9 mouse cellular contexts compared by ENCODE assay signal in genomic region chr1:152790254-152790653, GRCm38 (mm10). TPM values are rescaled to one million over a fixed set of nuclear protein-coding genes. Genes with fewer than 3 reads are reported as not detected.
DNase-seq lines count a peak whose midpoint lies in the region; ATAC-seq and TF ChIP-seq lines count a peak whose summit lies in the region.
"Had no signal": no experiment of that assay in that cellular context is flagged by ENCODE, and none has a peak within 500 bp of the region (broad histone marks: within the 10 kb centered on the region; RNA-seq: fewer than 3 reads in every experiment).

No protein-coding gene starts in this region.

- no peak for TF ChIP-seq POLR2A in ES-Bruce4 (IDR thresholded peaks at IDR 0.05; ENCODE audit: insufficient read depth, low read length)
- no peak for TF ChIP-seq POLR2A in liver, adult 2 months (IDR thresholded peaks at IDR 0.05; ENCODE audit: extremely low read depth, insufficient read depth, low read length)

- H3K36me3 ChIP-seq in ES-Bruce4 (ENCODE audit: control insufficient read depth, insufficient read depth, low read length, poor library complexity, severe bottlenecking) = no peaks in the 10 kb centered on the region
- no peaks in the 10 kb centered on the region for H3K36me3 ChIP-seq in liver, adult 2 months (ENCODE audit: control insufficient read depth, insufficient read depth, low read length)
- H3K36me3 ChIP-seq in neural tube, embryonic 14.5 days (ENCODE audit: control insufficient read depth, insufficient read depth, low read length) = no peaks in the 10 kb centered on the region
- H3K36me3 ChIP-seq: embryonic facial prominence, embryonic 12.5 days had no signal

- H3K9me3 ChIP-seq in ES-Bruce4 (replicated peaks; ENCODE audit: control insufficient read depth, insufficient read depth, low read length, poor library complexity, severe bottlenecking) = no peaks in the 10 kb centered on the region
- no peaks in the 10 kb centered on the region for H3K9me3 ChIP-seq in neural tube, embryonic 14.5 days (ENCODE audit: control insufficient read depth, low read length)
- H3K9me3 ChIP-seq: embryonic facial prominence, embryonic 12.5 days had no signal

- H3K27me3 ChIP-seq in ES-Bruce4 (ENCODE audit: control insufficient read depth, insufficient read depth, low read length, poor library complexity, severe bottlenecking) = no peaks in the 10 kb centered on the region
- no peaks in the 10 kb centered on the region for H3K27me3 ChIP-seq in liver, adult 2 months (ENCODE audit: control insufficient read depth, insufficient read depth, low read length)
- H3K27me3 ChIP-seq in neural tube, embryonic 14.5 days (ENCODE audit: control insufficient read depth, insufficient read depth, low read length) = no peaks in the 10 kb centered on the region
- H3K27me3 ChIP-seq: embryonic facial prominence, embryonic 12.5 days had no signal

- no peaks in the 10 kb centered on the region for H3K79me2 ChIP-seq in liver, adult 2 months (ENCODE audit: control insufficient read depth, insufficient read depth, low read length)

- peak; percentile 55 for TF ChIP-seq CTCF in ES-Bruce4 (IDR thresholded peaks at IDR 0.05; ENCODE audit: low read depth, low read length)
- peak; percentile 26; the same call in 1 of the 2 replicates for TF ChIP-seq CTCF in liver, adult 2 months (IDR thresholded peaks at IDR 0.05; ENCODE audit: low read depth, low read length)

- DNase-seq in heart, adult 18-20 months = peak; percentile 41 to 67
- no peak for DNase-seq in heart, postnatal 25 days (ENCODE audit: low spot score)
- peak; percentile 49 for DNase-seq in c-Kit-positive CD71-positive TER-119-negative erythroid progenitor cells, embryonic 14.5 days (ENCODE audit: low read depth)
- peak; percentile 24 for DNase-seq in liver, adult 2 months (ENCODE audit: extremely low read depth, low read depth, low spot score)
- DNase-seq in ovary, postnatal 36 days (ENCODE audit: low spot score) = no peak

- intact Hi-C loops in heart, postnatal 25 days (cut with DNase I) = loop anchor here (5.0 kb wide), 2 partner anchors 42 to 112 kb away; partner anchors contain the start of gene Smg7

- peak; percentile 71 to 75 for ATAC-seq in hematopoietic stem cell, adult 5-6 weeks (replicated peaks in 1 of 2; ENCODE audit: insufficient read depth in 1 of 2, low FRiP score in 2 of 2, low TSS enrichment in 1 of 2, low read depth in 1 of 2, poor library complexity in 2 of 2, severe bottlenecking in 2 of 2)
- ATAC-seq in neural tube, embryonic 14.5 days (ENCODE audit: low read depth) = 0 out of 2 replicates have a peak, but pooled peaks have one; percentile 38

- 47% methylated on average over 12 of the region's 12 CpGs for WGBS in liver, adult 2 months
- WGBS in neural tube, embryonic 14.5 days = 10% methylated on average over 12 of the region's 12 CpGs

- peak overlapping the region; percentile 15; the same call in 1 of the 2 replicates for H3K4me3 ChIP-seq in ES-Bruce4 (ENCODE audit: low read depth, low read length)
- H3K4me3 ChIP-seq in liver, adult 2 months (ENCODE audit: insufficient read depth, low read depth, low read length) = no peak overlapping the region
- H3K4me3 ChIP-seq in neural tube, embryonic 14.5 days (ENCODE audit: low read depth, low read length) = no peak overlapping the region
- H3K4me3 ChIP-seq: embryonic facial prominence, embryonic 12.5 days had no signal

- no peak overlapping the region for H3K9ac ChIP-seq in ES-Bruce4 (ENCODE audit: low read depth, poor library complexity, severe bottlenecking)
- H3K9ac ChIP-seq in liver, adult 2 months (ENCODE audit: low read depth, low read length) = no peak overlapping the region
- H3K9ac ChIP-seq in neural tube, embryonic 14.5 days (replicated peaks; ENCODE audit: low read depth, low read length) = no peak overlapping the region
- H3K9ac ChIP-seq: embryonic facial prominence, embryonic 12.5 days had no signal

- peaks cover 3% of the 10 kb centered on the region for H3K4me1 ChIP-seq in ES-Bruce4 (ENCODE audit: control insufficient read depth, insufficient read depth, low read length)
- no peaks in the 10 kb centered on the region for H3K4me1 ChIP-seq in liver, adult 2 months (ENCODE audit: control insufficient read depth, insufficient read depth, low read length)
- H3K4me1 ChIP-seq in neural tube, embryonic 14.5 days (ENCODE audit: control insufficient read depth, insufficient read depth, low read length) = no peaks in the 10 kb centered on the region; the same call in 1 of the 2 replicates

- no peak overlapping the region for H3K4me2 ChIP-seq in neural tube, embryonic 14.5 days (ENCODE audit: low read depth, low read length)
- H3K4me2 ChIP-seq: embryonic facial prominence, embryonic 12.5 days had no signal

- TF ChIP-seq EP300 in ES-Bruce4 (IDR thresholded peaks at IDR 0.05; ENCODE audit: insufficient read depth, low read depth, low read length) = no peak

- peak overlapping the region; percentile 51 for H3K27ac ChIP-seq in ES-Bruce4 (ENCODE audit: insufficient read depth, low read length)
- H3K27ac ChIP-seq in liver, adult 2 months (replicated peaks; ENCODE audit: insufficient read depth, low read depth, low read length) = no peak overlapping the region
- H3K27ac ChIP-seq in neural tube, embryonic 14.5 days (ENCODE audit: low read depth, low read length) = no peak overlapping the region
- H3K27ac ChIP-seq: embryonic facial prominence, embryonic 12.5 days had no signal

RNA-seq across cellular contexts. Expression of gene Ncf2, which starts 9.7 kb away (rescaled TPM):
- total RNA-seq in heart, adult 18-20 months (2021) = 1 to 10 TPM; 3.4 to 5.6 TPM
- 1 to 10 TPM; 2.9 to 3.7 TPM for total RNA-seq in heart, postnatal 25 days (2021)
- polyA plus RNA-seq in ES-Bruce4 (2011; ENCODE audit: insufficient read depth, insufficient read length, low read depth, missing spikeins) = 1.4 and 1.6 TPM in 2 replicates
- 104 and 105 TPM in 2 replicates for total RNA-seq in hematopoietic stem cell, adult 5-6 weeks (2017)
- total RNA-seq in liver, adult 2 months (2014; rRNA removed) = 3.0 and 3.6 TPM in 2 replicates
- 0.60 and 1.2 TPM in 2 replicates for polyA plus RNA-seq in liver, adult 2 months (2012; rRNA removed)
- 1.9 and 3.3 TPM in 2 replicates for polyA plus RNA-seq in neural tube, embryonic 14.5 days (2014; fragmentation: Nextera tagmentation; extraction: Ambion mirVana)

RNA-seq across cellular contexts. Expression of gene Arpc5, which starts 23.9 kb away (rescaled TPM):
- 10 to 100 TPM; 26.2 to 29.7 TPM for total RNA-seq in heart, adult 18-20 months (2021)
- 10 to 100 TPM; 34.7 to 40.4 TPM for total RNA-seq in heart, postnatal 25 days (2021)
- polyA plus RNA-seq in ES-Bruce4 (2011; ENCODE audit: insufficient read depth, insufficient read length, low read depth, missing spikeins) = 108 and 113 TPM in 2 replicates
- 129 and 144 TPM in 2 replicates for total RNA-seq in hematopoietic stem cell, adult 5-6 weeks (2017)
- 86.9 and 103 TPM in 2 replicates for total RNA-seq in liver, adult 2 months (2014; rRNA removed)
- polyA plus RNA-seq in liver, adult 2 months (2012; rRNA removed) = 24.9 and 27.8 TPM in 2 replicates
- polyA plus RNA-seq in neural tube, embryonic 14.5 days (2014; fragmentation: Nextera tagmentation; extraction: Ambion mirVana) = 259 and 301 TPM in 2 replicates

RNA-seq across cellular contexts. Expression of gene Rgl1, which starts 24.1 kb away (rescaled TPM):
- total RNA-seq in heart, adult 18-20 months (2021) = 10 to 100 TPM; 23.5 to 25.8 TPM
- total RNA-seq in heart, postnatal 25 days (2021) = 10 to 100 TPM; 37.0 to 38.2 TPM
- polyA plus RNA-seq in ES-Bruce4 (2011; ENCODE audit: insufficient read depth, insufficient read length, low read depth, missing spikeins) = 3.0 and 5.4 TPM in 2 replicates
- 14.3 and 17.0 TPM in 2 replicates for total RNA-seq in hematopoietic stem cell, adult 5-6 weeks (2017)
- total RNA-seq in liver, adult 2 months (2014; rRNA removed) = 10.2 and 13.7 TPM in 2 replicates
- polyA plus RNA-seq in liver, adult 2 months (2012; rRNA removed) = 3.4 and 4.2 TPM in 2 replicates
- 14.9 and 23.8 TPM in 2 replicates for polyA plus RNA-seq in neural tube, embryonic 14.5 days (2014; fragmentation: Nextera tagmentation; extraction: Ambion mirVana)

RNA-seq across cellular contexts. Expression of gene Apobec4, which starts 39.9 kb away (rescaled TPM):
- not detected for total RNA-seq in heart, adult 18-20 months (2021)
- not detected for total RNA-seq in heart, postnatal 25 days (2021)
- not detected in 2 replicates for polyA plus RNA-seq in ES-Bruce4 (2011; ENCODE audit: insufficient read depth, insufficient read length, low read depth, missing spikeins)
- not detected in 2 replicates for total RNA-seq in hematopoietic stem cell, adult 5-6 weeks (2017)
- total RNA-seq in liver, adult 2 months (2014; rRNA removed) = not detected in 2 replicates
- 0.07 TPM in 1 of 2 replicates, not detected in the other for polyA plus RNA-seq in liver, adult 2 months (2012; rRNA removed)
- 0.17 and 0.21 TPM in 2 replicates for polyA plus RNA-seq in neural tube, embryonic 14.5 days (2014; fragmentation: Nextera tagmentation; extraction: Ambion mirVana)
- polyA plus RNA-seq: embryonic facial prominence, embryonic 12.5 days had no signal

Comparison
In these comparisons a context has a peak if more than half of its experiments do, and no peak if none do; other contexts are left out.
1. DNase-seq: peak in heart, adult 18-20 months (2 of 2), c-Kit-positive CD71-positive TER-119-negative erythroid progenitor cells, embryonic 14.5 days (single experiment) and liver, adult 2 months (single experiment); none in heart, postnatal 25 days (single experiment) and ovary, postnatal 36 days (single experiment).
2. RNA of gene Ncf2, which starts 9.7 kb away (total RNA-seq): 104 to 105 TPM in hematopoietic stem cell, adult 5-6 weeks; 3.4 to 5.6 TPM in heart, adult 18-20 months, 2.9 to 3.7 TPM in heart, postnatal 25 days and 3.0 to 3.6 TPM in liver, adult 2 months; every median in the first group is over 10 times any median in the second.